Mouse (Mus musculus): ENCODE data around the gene Grcc10.

DNA sequence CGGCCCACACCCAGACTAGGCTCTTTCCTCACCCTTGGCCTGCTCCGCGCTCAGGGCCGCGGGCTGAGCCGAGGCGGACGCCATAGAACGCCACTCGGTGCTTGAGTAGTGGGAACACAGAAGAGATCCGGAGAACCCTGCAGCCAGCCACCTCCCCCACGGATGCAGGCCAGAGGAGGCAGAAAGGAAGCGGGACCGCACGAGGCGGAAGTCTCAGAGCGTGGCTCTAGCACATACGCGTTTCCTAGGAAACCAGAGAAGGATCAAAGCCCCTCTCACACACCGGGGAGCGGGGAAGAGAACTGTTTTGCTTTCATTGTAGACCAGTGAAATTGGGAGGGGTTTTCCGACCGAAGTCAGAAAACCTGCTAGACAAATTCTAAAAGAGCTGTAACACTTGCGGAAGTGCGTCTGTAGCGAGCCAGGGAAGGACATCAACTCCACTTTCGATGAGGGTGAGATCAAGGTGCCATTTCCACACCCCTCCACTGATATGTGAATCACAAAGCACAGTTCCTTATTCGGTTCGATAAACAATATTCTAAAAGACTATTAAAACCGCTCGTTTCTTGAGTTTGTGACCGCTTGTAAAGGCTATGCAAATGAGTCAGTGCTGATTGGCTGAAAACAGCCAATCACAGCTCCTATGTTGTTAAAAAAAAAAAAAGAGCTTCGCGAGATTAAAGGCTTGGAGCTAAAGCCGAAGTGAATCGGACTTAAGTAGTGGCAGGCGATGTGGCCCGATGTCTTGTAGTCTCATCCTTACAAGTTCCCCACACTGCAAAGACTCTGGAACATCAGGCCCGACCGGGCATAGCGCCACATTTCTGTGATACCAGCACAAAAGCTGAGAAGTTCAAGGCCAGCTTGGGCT is at the start of gene Grcc10:
- TF ChIP-seq POLR2A (IDR thresholded peaks at IDR 0.05; ENCODE audit: insufficient read length, low read depth) (peak; percentile 92), POLR2AphosphoS2 (IDR thresholded peaks at IDR 0.05; ENCODE audit: insufficient read length, low read depth) (peak; percentile 87), MAX (IDR thresholded peaks at IDR 0.05; ENCODE audit: low read depth) (no peak), USF1 (IDR thresholded peaks at IDR 0.05; ENCODE audit: low read depth) (no peak), SRF (IDR thresholded peaks at IDR 0.05; ENCODE audit: control insufficient read depth, insufficient read length, low read depth) (no peak), TCF12 (IDR thresholded peaks at IDR 0.05; ENCODE audit: insufficient read depth, poor library complexity, severe bottlenecking) (no peak), CEBPB (IDR thresholded peaks at IDR 0.05; ENCODE audit: insufficient read depth, poor library complexity, severe bottlenecking) (peak; percentile 53; the same call in 1 of the 2 replicates), MYOD1 (IDR thresholded peaks at IDR 0.05; ENCODE audit: control insufficient read depth in 1 of 3, insufficient read length in 2 of 3, low read depth in 2 of 3) (no peak)
